Mouse (Mus musculus): ENCODE measurements around the gene Gse1. TPM values are rescaled to one million over a fixed set of nuclear protein-coding genes. Genes with fewer than 3 reads are reported as not detected.

Gene Gse1
- polyA plus RNA-seq, 1 experiment from 2014 or later: 10.6 TPM

DNA sequence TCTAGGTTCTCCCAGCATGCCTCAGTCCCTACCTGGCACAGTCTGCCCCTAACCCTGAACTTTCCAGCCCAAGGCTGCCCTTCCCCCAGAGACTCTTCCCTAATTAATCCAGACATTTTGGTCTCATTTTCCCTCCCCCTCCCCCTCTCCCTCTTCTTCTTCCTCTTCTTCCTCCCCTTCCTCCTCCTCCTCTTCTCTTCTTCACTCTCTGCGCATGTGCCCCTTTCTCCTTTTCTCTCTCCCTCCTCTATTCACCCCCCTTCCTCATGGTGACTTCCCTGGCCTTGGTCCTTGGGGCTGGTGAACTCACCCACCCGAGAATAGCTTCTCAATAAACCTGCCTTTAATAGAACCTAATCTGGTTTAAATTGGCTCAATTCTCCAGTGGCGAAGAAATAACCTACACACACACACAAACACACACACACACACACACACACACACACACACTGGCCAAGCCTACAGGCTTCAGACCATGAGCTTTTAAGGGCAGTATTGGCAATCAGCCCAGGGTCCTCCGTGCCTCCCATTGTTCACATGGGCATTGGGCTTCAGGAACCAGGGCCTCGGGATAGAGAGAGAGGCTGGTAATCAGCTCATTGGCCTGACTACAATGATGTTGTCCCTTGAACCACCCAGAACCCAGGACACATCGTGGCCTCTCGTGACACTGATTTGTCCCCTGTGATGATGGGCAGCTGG lies 114.7 kb downstream of the Gse1 start:
- H3K4me3 ChIP-seq: no peak overlapping the region
- H3K4me2 ChIP-seq (replicated peaks): no peak overlapping the region
- ATAC-seq (ENCODE audit: insufficient number of reproducible peaks, insufficient read depth, low FRiP score, low TSS enrichment): no peak
- no peak overlapping the region for H3K27ac ChIP-seq
- H3K4me1 ChIP-seq: peaks cover 64% of the 10 kb centered on the region
- H3K36me3 ChIP-seq: no peaks in the 10 kb centered on the region
- no peak overlapping the region for H3K9ac ChIP-seq
- 67% methylated on average over 7 of the region's 7 CpGs for WGBS
- 0 out of 2 replicates have a peak, but pooled peaks cover under 1% of the 10 kb centered on the region for H3K27me3 ChIP-seq
- H3K9me3 ChIP-seq: no peaks in the 10 kb centered on the region

DNA sequence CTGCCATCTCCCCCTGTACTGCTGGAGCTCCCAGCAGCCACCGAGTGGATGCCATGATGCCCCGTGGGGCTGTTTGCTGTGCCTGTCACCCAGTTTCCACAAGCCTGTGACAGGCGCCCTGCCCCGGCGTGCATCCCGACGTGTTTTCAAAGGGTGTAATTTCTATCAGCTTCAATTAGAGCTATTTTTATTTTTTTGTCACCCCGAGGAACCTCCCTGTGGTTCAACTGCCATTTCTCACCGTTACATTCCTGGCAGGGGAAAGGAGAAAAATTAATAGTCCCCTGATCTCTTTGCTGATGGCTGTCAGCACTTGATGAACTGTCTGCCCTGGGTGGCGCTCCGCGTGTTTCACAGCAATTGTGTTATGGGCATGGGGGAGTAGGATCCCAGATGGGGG lies 115.3 kb downstream of the Gse1 start:
- no peaks in the 10 kb centered on the region for H3K36me3 ChIP-seq
- no peak overlapping the region for H3K4me3 ChIP-seq
- WGBS: 78% methylated on average over 12 of the region's 12 CpGs
- H3K27ac ChIP-seq: no peak overlapping the region
- H3K9ac ChIP-seq: no peak overlapping the region
- ATAC-seq (ENCODE audit: insufficient number of reproducible peaks, insufficient read depth, low FRiP score, low TSS enrichment): no peak
- H3K4me2 ChIP-seq (replicated peaks): no peak overlapping the region
- peaks cover 70% of the 10 kb centered on the region for H3K4me1 ChIP-seq
- H3K27me3 ChIP-seq: 0 out of 2 replicates have a peak, but pooled peaks cover 7% of the 10 kb centered on the region
- no peaks in the 10 kb centered on the region for H3K9me3 ChIP-seq

GRCm38 (mm10) chr8:120344166-120344565 lies 115.9 kb downstream of the Gse1 start:
- Histone ChIP-seq H3K27ac (peak overlapping the region; percentile 19), H3K9ac (no peak overlapping the region), H3K9me3 (no peaks in the 10 kb centered on the region), H3K4me3 (no peak overlapping the region), H3K4me2 (replicated peaks) (no peak overlapping the region), H3K36me3 (no peaks in the 10 kb centered on the region), H3K4me1 (peaks cover 75% of the 10 kb centered on the region), H3K27me3 (0 out of 2 replicates have a peak, but pooled peaks cover 7% of the 10 kb centered on the region)
- no peak for ATAC-seq (ENCODE audit: insufficient number of reproducible peaks, insufficient read depth, low FRiP score, low TSS enrichment)
- 23% methylated on average over 4 of the region's 4 CpGs for WGBS

DNA sequence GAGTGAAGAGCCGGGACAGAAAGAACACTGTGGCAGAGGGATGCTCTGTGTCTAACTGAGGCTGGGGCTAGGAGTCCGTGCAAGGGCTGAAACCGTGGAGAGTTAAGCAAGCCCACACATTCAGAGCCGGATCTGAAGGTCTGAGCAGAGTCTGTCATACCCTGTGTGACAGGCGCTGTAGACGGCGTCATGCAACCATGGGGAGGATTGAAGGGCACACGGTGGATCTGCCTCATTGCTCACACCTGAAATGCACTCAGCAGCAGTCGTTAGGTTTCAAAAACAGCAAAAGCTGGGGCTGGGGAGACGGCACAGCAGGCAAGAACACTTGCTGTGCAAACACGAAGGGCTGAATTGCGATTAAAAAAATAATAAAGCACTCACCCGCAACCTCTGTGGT lies 116.3 kb downstream of the Gse1 start:
- no peak overlapping the region for H3K4me3 ChIP-seq
- H3K9me3 ChIP-seq: no peaks in the 10 kb centered on the region
- peaks cover 74% of the 10 kb centered on the region for H3K4me1 ChIP-seq
- 34% methylated on average over 13 of the region's 13 CpGs for WGBS
- no peaks in the 10 kb centered on the region for H3K36me3 ChIP-seq
- no peak for ATAC-seq (ENCODE audit: insufficient number of reproducible peaks, insufficient read depth, low FRiP score, low TSS enrichment)
- no peak overlapping the region for H3K9ac ChIP-seq
- H3K4me2 ChIP-seq (replicated peaks): no peak overlapping the region
- 0 out of 2 replicates have a peak, but pooled peaks cover 7% of the 10 kb centered on the region for H3K27me3 ChIP-seq
- peak overlapping the region; percentile 19; the same call in 1 of the 2 replicates for H3K27ac ChIP-seq

GRCm38 (mm10) chr8:120347734-120348341 lies 119.6 kb downstream of the Gse1 start:
- no peak overlapping the region for H3K9ac ChIP-seq
- peak overlapping the region; percentile 36; the same call in 1 of the 2 replicates for H3K27ac ChIP-seq
- H3K4me3 ChIP-seq: no peak overlapping the region
- no peak for ATAC-seq (ENCODE audit: insufficient number of reproducible peaks, insufficient read depth, low FRiP score, low TSS enrichment)
- 0 out of 2 replicates have a peak, but pooled peaks cover 7% of the 10 kb centered on the region for H3K27me3 ChIP-seq
- H3K9me3 ChIP-seq: no peaks in the 10 kb centered on the region
- WGBS: 54% methylated on average over 21 of the region's 21 CpGs
- H3K4me1 ChIP-seq: peaks cover 71% of the 10 kb centered on the region
- 0 out of 2 replicates have a peak overlapping the region, but pooled peaks have one; percentile 15 for H3K4me2 ChIP-seq (replicated peaks)
- no peaks in the 10 kb centered on the region for H3K36me3 ChIP-seq

- H3K9ac ChIP-seq: no peak overlapping the region
- 33% methylated on average over 11 of the region's 11 CpGs for WGBS
- peaks cover 75% of the 10 kb centered on the region for H3K4me1 ChIP-seq
These were observed 120.7 kb downstream of the Gse1 start for GRCm38 (mm10) chr8:120348922-120349321.

DNA sequence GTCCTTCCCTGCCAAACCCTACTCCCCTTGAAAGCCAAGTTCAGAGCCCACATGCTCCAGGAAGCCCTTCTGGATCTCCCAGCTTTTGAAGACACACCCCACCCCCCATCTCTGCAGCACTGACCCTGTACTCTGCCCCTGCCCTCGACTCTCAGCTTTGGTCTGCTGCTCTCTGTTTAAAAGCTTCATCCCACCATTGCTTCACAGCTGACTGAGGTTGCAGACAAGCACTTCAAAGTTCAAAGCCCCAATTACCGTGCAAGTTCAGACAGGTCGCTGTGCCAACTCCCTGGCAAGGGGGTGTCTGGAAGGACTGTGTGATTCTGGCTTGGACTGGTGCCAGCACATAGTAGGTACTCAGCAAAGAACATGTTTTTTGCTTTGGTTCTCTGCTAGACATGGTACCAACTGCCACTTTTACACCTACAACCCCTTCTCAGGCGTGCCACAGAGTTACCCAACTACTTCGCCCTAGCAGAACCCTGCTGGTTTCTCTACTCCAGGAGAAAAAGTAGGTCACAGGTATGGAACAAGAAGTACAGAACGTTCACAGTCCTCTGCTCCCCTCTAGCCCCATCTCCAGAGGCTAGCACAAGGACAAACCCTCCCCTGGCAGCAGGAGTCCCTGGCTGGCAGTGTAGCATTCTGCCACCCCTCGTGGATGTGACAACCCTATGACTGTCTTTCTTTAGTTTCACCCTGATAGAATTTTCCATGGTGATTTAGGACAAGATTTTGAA lies 123.2 kb downstream of the Gse1 start:
- Histone ChIP-seq H3K4me2 (replicated peaks) (no peak overlapping the region), H3K9ac (no peak overlapping the region), H3K9me3 (no peaks in the 10 kb centered on the region), H3K4me3 (no peak overlapping the region), H3K36me3 (no peaks in the 10 kb centered on the region), H3K27me3 (0 out of 2 replicates have a peak, but pooled peaks cover 7% of the 10 kb centered on the region), H3K27ac (no peak overlapping the region; the same call in 1 of the 2 replicates), H3K4me1 (peaks cover 59% of the 10 kb centered on the region)
- WGBS: 69% methylated on average over 7 of the region's 7 CpGs
- ATAC-seq (ENCODE audit: insufficient number of reproducible peaks, insufficient read depth, low FRiP score, low TSS enrichment): no peak

More at GRCm38 (mm10) chr8:120348922-120349321, 120.7 kb downstream of the Gse1 start:
- no peaks in the 10 kb centered on the region for H3K36me3 ChIP-seq
- H3K9me3 ChIP-seq: no peaks in the 10 kb centered on the region
- no peak overlapping the region for H3K4me2 ChIP-seq (replicated peaks)
- ATAC-seq (ENCODE audit: insufficient number of reproducible peaks, insufficient read depth, low FRiP score, low TSS enrichment): no peak
- 0 out of 2 replicates have a peak, but pooled peaks cover 7% of the 10 kb centered on the region for H3K27me3 ChIP-seq
- no peak overlapping the region for H3K27ac ChIP-seq
- no peak overlapping the region for H3K4me3 ChIP-seq

- Histone ChIP-seq H3K4me1 (peaks cover 53% of the 10 kb centered on the region), H3K9ac (no peak overlapping the region), H3K4me2 (replicated peaks) (no peak overlapping the region), H3K36me3 (no peaks in the 10 kb centered on the region), H3K27me3 (0 out of 2 replicates have a peak, but pooled peaks cover 7% of the 10 kb centered on the region), H3K27ac (no peak overlapping the region; the same call in 1 of the 2 replicates), H3K4me3 (no peak overlapping the region), H3K9me3 (no peaks in the 10 kb centered on the region)
- ATAC-seq (ENCODE audit: insufficient number of reproducible peaks, insufficient read depth, low FRiP score, low TSS enrichment): no peak
- 37% methylated on average over 10 of the region's 10 CpGs for WGBS
These were observed 123.8 kb downstream of the Gse1 start for GRCm38 (mm10) chr8:120352096-120352495.

DNA sequence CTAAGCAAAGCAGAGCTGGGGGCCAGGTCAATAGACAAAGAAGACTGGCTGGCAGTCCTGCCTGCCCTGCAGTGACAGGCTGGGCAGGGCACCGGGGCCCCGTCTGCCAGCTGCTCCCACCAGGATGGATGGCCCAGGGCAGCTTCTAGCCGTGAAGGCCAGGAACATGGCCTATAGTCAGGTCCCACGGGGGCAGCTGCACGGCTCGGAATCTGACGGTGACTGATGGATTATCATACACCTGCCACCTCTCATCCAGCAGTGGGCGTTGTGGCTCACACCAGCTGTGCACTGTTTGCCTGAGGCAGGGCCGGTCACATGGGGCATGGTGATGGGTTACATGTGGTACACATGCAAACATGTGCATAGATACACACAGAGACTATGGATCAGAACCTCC lies 127.8 kb downstream of the Gse1 start:
- Histone ChIP-seq H3K4me1 (peaks cover 35% of the 10 kb centered on the region), H3K27me3 (no peaks in the 10 kb centered on the region)
- 55% methylated on average over 9 of the region's 9 CpGs for WGBS

GRCm38 (mm10) chr8:120357504-120357903 lies 129.2 kb downstream of the Gse1 start:
- peaks cover 24% of the 10 kb centered on the region for H3K4me1 ChIP-seq
- 77% methylated on average over 6 of the region's 6 CpGs for WGBS
- H3K4me2 ChIP-seq (replicated peaks): no peak overlapping the region
- no peak for ATAC-seq (ENCODE audit: insufficient number of reproducible peaks, insufficient read depth, low FRiP score, low TSS enrichment)
- H3K36me3 ChIP-seq: no peaks in the 10 kb centered on the region
- no peak overlapping the region for H3K4me3 ChIP-seq
- no peak overlapping the region for H3K27ac ChIP-seq
- no peak overlapping the region for H3K9ac ChIP-seq
- no peaks in the 10 kb centered on the region for H3K9me3 ChIP-seq
- H3K27me3 ChIP-seq: no peaks in the 10 kb centered on the region

More for the DNA sequence above, 127.8 kb downstream of the Gse1 start:
- no peak for ATAC-seq (ENCODE audit: insufficient number of reproducible peaks, insufficient read depth, low FRiP score, low TSS enrichment)
- H3K4me3 ChIP-seq: no peak overlapping the region
- H3K27ac ChIP-seq: no peak overlapping the region
- no peaks in the 10 kb centered on the region for H3K9me3 ChIP-seq
- no peaks in the 10 kb centered on the region for H3K36me3 ChIP-seq
- no peak overlapping the region for H3K4me2 ChIP-seq (replicated peaks)
- H3K9ac ChIP-seq: no peak overlapping the region

DNA sequence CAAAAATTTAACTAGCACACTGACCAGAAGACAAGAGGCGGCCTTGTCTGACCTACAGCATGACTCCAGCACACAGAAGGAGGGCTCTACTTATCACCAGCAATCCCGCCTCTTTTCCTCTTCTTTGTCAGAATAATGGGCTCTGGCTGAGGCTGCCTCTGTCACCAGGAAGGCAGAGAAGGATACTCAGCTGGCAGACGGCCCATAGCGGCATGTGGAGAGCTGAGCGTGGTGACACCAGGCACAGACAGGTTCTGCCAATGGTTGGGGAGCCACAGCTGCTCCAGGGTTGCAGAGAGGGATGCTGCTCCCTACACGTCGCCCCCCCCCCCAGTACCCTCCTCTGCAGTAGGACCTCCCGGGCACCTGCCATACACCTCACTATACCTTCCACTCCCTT lies 133.0 kb downstream of the Gse1 start:
- no peaks in the 10 kb centered on the region for H3K27me3 ChIP-seq
- WGBS: 83% methylated on average over 8 of the region's 8 CpGs
- H3K36me3 ChIP-seq: no peaks in the 10 kb centered on the region
- ATAC-seq (ENCODE audit: insufficient number of reproducible peaks, insufficient read depth, low FRiP score, low TSS enrichment): no peak
- no peak overlapping the region for H3K4me3 ChIP-seq
- no peaks in the 10 kb centered on the region for H3K9me3 ChIP-seq
- H3K4me2 ChIP-seq (replicated peaks): no peak overlapping the region
- H3K4me1 ChIP-seq: peaks cover 34% of the 10 kb centered on the region
- H3K9ac ChIP-seq: no peak overlapping the region
- no peak overlapping the region for H3K27ac ChIP-seq
